Mouse (Mus musculus) kidney, adult 11 months (tissue): ENCODE measurements around the gene Pcf11.

ENCODE experiments used
- DNase-seq: peaks from one replicate; pipeline ENCODE4 v3.0.0; 2022

Gene Pcf11

GRCm38 (mm10) chr7:92636295-92637011 is 33.3 kb downstream of the Pcf11 start:
- DNase-seq, result no peak

DNA sequence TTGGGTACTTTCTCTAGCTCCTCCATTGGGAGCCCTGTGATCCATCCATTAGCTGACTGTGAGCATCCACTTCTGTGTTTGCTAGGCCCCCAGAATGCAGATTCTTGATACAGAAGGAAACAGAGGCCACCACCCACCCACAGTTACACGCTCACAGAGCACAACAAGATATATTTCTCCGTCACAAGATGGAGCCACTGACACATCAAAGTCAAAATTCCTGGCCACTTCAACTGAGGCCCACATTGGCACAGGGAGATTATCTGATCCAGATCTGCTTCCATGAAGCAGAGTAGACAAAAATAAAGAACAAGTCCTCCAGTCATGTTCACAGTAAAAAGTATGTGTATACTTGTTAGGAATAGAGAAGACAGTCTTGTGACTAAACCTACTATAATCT is 39.6 kb downstream of the Pcf11 start:
- DNase-seq, result no peak

DNA sequence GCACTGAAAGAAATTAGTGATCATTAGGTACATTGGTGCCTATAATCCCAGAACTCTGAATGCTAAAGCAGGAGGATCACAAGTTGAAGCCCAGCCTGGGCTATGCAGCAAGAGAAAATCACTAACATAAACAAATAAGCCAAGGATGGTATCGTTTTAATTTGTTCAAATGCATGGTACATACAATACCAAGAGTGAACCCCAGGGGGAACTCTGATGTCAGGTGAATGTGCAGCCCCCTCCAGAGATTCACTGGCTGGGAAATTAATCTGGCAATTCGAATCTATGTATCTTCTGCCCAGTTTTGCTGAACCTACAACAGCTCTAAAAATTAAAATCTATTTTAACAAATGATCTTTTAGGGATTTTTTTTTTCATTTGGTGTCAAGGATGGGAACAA is 45.2 kb downstream of the Pcf11 start:
- DNase-seq, result no peak

DNA sequence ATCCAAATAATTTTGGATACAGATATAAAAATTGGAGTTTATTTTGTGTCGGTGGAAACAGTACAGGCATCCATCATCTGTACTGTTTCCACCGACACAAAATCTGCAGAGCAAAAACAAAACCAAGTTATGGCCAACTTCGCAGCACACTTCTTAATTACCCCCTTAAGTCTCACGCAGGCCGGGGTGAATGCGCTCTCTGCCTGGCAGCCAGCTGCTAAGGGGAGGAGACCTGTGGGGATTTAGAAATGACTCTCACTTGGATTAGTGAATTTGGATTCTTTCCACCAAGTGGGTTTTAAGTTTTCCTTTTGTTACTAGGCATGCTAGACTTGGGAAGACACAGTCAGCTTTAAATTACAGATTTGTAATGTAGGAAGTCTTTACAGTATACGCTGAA is 58.9 kb downstream of the Pcf11 start:
- no peak for DNase-seq

DNA sequence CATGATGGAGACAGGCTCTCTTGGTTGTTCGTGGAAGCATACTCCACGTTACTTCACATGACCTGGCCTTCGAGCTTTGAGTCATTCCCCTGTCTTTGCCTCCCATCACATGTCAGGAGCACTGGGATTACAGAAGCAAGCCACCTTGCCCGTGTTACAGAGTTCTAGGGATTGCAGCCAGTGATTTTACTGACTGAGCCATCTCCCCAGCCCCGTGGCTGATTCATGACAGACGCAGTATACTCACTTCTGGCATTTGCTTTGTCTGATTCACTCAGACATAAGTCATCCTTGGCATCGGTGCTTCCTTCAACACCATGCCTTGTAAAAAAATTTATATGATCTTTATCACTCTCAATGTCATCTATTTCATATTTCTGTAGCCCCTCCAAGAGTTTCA is 64.8 kb downstream of the Pcf11 start:
- no peak for DNase-seq
